Mouse (Mus musculus): ENCODE data around the gene Eef2. TPM values are rescaled to one million over a fixed set of nuclear protein-coding genes. Genes with fewer than 3 reads are reported as not detected.

The Eef2 gene
- polyA plus RNA-seq, 1 experiment = 1,040 TPM

DNA sequence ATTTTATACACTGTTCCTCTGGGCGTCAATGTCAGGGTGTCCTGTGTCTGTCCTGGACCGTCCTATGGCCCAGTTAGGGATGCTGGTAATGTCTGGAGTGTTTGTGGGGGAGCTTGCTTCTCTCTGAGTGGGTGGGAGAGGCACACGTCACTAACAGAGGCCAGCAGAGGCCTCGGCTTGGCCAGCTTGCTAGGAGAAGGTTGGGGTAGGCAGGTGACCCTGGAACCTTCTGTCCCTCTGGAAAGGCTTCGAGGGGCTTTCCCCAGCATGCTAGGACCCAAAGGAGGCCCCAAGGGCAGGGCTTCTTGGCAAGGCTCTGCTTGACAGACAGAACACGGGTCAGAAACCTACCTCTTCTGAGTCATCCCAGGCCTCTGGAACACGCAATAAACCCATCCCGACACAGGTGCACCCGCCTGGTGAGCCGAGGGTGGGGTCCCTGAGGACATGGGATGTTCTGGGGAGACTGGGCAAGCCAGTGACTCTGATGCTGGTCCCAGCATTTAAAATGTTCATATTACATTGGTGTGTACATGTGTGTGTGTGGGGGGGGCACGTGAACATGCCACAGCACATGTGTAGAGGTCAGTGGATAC lies 20.1 kb downstream of the Eef2 start:
- TF ChIP-seq POLR2A (IDR thresholded peaks at IDR 0.05; ENCODE audit: extremely low read depth, insufficient read depth, low read length) = no peak
- TF ChIP-seq CTCF (IDR thresholded peaks at IDR 0.05; ENCODE audit: extremely low read depth, insufficient read depth, low read length) = no peak
- 0 out of 2 replicates have a peak, but pooled peaks cover 2% of the 10 kb centered on the region for H3K4me1 ChIP-seq (ENCODE audit: control insufficient read depth, insufficient read depth, low read length)
- H3K4me3 ChIP-seq (ENCODE audit: insufficient read depth, low read length) = no peak overlapping the region
- no peak overlapping the region for H3K27ac ChIP-seq (ENCODE audit: insufficient read depth, low read length)

DNA sequence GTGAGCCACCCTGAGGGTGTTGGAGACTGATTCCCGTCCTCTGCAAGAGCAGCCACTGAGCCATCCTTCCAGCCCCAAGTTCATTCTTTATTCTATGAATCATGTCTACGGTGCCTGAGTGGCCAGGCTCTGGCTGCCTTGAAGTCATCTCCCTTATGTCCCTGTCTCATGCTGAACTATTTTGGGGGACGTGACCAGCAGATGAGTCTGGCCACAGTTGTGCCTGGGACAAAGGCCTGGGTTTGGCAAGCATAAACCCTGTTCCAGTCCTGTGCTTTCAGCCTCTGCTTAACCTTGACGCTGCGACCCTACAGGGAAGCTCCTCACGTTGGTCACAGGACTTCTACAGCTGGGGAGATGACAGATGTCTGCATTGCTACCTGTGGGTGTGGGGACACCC lies 20.9 kb downstream of the Eef2 start:
- H3K27ac ChIP-seq (ENCODE audit: insufficient read depth, low read length) = no peak overlapping the region
- no peak for TF ChIP-seq CTCF (IDR thresholded peaks at IDR 0.05; ENCODE audit: extremely low read depth, insufficient read depth, low read length)
- TF ChIP-seq POLR2A (IDR thresholded peaks at IDR 0.05; ENCODE audit: extremely low read depth, insufficient read depth, low read length) = no peak
- no peak overlapping the region for H3K4me3 ChIP-seq (ENCODE audit: insufficient read depth, low read length)
- H3K4me1 ChIP-seq (ENCODE audit: control insufficient read depth, insufficient read depth, low read length) = 0 out of 2 replicates have a peak, but pooled peaks cover 2% of the 10 kb centered on the region

DNA sequence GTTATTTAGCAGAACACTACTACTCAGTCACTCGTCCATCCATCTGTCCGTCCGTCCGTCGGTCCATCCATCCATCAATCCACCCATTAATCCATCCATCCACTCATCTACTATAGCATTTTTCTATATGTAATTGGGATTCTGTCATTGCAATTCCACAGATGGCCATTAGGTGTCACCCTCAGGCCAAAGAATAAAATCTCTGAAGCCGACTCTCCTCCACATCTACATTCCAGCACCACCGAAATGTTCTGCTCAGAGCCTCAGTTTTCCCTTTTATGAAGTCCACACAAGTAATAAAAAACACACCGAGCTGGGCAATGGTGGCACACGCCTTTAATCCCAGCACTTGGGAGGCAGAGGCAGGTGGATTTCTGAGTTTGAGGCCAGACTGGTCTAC lies 21.8 kb downstream of the Eef2 start:
- TF ChIP-seq CTCF (IDR thresholded peaks at IDR 0.05; ENCODE audit: extremely low read depth, insufficient read depth, low read length) = peak; percentile 74
- TF ChIP-seq POLR2A (IDR thresholded peaks at IDR 0.05; ENCODE audit: extremely low read depth, insufficient read depth, low read length) = no peak
- no peak overlapping the region for H3K27ac ChIP-seq (ENCODE audit: insufficient read depth, low read length)
- H3K4me3 ChIP-seq (ENCODE audit: insufficient read depth, low read length) = no peak overlapping the region
- H3K4me1 ChIP-seq (ENCODE audit: control insufficient read depth, insufficient read depth, low read length) = 0 out of 2 replicates have a peak, but pooled peaks cover 2% of the 10 kb centered on the region

DNA sequence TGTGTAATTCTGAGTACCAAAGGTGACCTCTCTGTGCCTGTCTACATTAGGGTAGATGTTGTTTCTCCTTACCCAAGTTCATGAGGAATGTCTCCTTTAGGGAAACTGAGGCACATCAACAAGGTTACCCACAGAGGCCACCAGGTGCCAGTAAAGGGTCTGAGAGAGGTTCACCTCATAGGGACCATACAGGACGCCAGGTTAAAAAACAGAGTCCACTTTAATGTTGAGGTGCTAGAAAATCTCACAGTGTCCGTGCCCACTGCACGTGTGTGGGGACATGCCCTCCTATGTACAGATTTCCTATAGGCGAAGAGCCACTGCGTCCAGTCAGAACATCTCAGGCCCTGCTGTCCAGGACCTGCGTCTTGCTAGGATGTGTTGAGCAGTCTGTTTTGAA lies 22.6 kb downstream of the Eef2 start:
- H3K27ac ChIP-seq (ENCODE audit: insufficient read depth, low read length) = no peak overlapping the region
- H3K4me3 ChIP-seq (ENCODE audit: insufficient read depth, low read length) = no peak overlapping the region
- TF ChIP-seq CTCF (IDR thresholded peaks at IDR 0.05; ENCODE audit: extremely low read depth, insufficient read depth, low read length) = no peak
- TF ChIP-seq POLR2A (IDR thresholded peaks at IDR 0.05; ENCODE audit: extremely low read depth, insufficient read depth, low read length) = no peak
- no peaks in the 10 kb centered on the region for H3K4me1 ChIP-seq (ENCODE audit: control insufficient read depth, insufficient read depth, low read length)

DNA sequence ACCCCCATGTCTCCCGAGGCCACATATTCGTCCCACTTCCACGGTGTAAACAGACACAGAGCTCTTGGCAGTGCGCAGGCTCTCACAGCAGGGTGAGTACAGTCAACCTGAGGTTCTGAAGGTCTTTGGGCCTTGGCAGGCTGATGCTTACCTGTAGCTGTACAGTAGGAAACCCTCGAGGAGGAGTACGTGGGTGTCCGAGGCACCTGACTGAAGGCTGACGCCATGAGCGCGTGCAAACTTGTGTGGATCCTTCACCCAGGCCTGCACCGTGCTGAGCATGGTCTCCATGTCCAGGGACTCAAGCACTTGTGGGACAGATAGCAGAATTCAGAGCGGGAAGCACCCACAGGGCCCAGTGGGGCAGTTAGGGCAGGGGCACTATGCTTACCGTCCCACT lies 23.7 kb downstream of the Eef2 start:
- no peak overlapping the region for H3K27ac ChIP-seq (ENCODE audit: insufficient read depth, low read length)
- no peak overlapping the region for H3K4me3 ChIP-seq (ENCODE audit: insufficient read depth, low read length)
- TF ChIP-seq CTCF (IDR thresholded peaks at IDR 0.05; ENCODE audit: extremely low read depth, insufficient read depth, low read length) (no peak), POLR2A (IDR thresholded peaks at IDR 0.05; ENCODE audit: extremely low read depth, insufficient read depth, low read length) (no peak)
- no peaks in the 10 kb centered on the region for H3K4me1 ChIP-seq (ENCODE audit: control insufficient read depth, insufficient read depth, low read length)

DNA sequence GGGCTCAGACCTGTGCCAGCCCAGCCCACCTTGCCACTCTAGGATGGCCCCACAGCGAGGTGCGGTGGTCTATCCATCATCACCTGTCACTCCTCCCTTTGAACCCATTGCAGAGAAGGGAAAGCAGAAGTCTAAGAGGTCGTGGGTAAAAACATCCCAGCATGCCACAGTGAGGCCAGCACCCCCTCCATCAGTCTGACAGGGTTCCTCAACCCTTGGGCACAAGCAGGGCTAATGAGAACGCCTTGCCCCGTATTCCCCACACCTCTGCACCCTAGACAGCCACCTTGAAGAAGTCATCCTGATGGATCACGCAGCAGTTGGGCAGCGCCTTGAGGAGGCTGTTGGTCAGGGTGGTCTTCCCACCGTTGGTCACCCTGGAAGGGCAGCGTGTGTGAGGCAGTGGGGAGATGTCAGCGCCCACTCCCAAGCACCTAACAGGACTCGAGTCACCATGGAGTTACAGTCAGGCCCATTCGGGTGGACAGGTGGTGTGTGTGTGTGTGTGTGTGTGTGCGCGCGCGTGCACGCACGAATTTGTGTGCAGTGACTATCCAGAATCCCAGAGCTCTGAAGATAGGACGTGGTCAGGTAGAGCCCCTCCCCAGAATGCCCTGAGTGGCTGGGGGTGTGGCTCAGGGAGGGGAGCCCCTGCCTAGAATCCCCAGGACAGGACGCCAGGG lies 24.3 kb downstream of the Eef2 start:
- Histone ChIP-seq H3K27ac (ENCODE audit: insufficient read depth, low read length) (no peak overlapping the region), H3K4me3 (ENCODE audit: insufficient read depth, low read length) (no peak overlapping the region), H3K4me1 (ENCODE audit: control insufficient read depth, insufficient read depth, low read length) (no peaks in the 10 kb centered on the region)
- TF ChIP-seq POLR2A (IDR thresholded peaks at IDR 0.05; ENCODE audit: extremely low read depth, insufficient read depth, low read length) = no peak
- no peak for TF ChIP-seq CTCF (IDR thresholded peaks at IDR 0.05; ENCODE audit: extremely low read depth, insufficient read depth, low read length)

DNA sequence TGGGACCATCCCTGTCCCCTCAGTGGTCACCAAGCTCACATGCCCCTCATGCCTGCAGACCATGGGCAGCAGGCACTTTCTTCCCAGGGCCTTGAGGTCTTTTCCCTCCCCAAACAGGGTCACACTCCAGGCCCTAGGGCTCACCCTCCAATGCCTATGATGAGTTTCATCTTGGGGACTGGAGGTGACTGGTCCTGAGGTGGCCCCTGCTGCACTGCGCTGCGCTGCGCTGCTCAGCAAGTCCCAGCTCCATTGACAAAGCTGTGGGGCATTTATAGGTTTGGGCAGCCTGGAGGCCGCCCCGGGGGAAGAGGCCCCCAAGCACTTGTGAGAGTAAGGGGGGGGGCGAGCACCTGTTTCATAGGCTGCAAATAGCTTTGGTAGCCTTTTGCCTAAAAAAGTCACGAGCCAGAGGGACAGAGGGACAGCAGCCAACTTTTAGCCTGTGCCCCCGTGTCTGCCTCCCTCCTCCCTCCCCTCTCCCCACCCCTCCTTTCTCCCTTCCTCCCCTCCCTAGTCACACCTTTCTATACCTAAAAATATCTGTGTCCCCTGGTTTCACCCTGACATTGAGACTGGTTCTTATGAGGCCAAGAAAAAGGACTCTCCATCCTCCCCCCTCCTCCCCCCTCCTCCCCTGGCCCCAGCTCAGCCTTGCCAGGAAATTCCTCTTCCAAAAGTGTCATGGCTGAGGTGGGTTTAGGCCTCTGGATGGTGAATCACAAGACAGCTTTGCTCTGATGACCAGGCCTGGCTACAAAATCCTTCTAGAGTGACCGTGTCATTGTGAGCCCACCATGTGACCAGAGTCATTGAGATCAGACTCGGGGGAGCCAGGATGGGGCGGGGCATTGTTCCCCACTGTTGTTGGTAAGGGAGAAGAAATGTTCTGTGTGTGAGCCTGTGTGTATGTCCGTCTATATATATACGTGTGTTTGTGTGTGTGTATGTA lies 25.7 kb downstream of the Eef2 start, which contains the start of gene Nmrk2:
Nmrk2 (minus strand) TSS at position 245 of the 952 bp plus-strand sequence.
- Histone ChIP-seq H3K4me1 (ENCODE audit: control insufficient read depth, insufficient read depth, low read length) (no peaks in the 10 kb centered on the region), H3K27ac (ENCODE audit: insufficient read depth, low read length) (no peak within 1 kb of the TSS), H3K4me3 (ENCODE audit: insufficient read depth, low read length) (no peak within 1 kb of the TSS)
- TF ChIP-seq CTCF (IDR thresholded peaks at IDR 0.05; ENCODE audit: extremely low read depth, insufficient read depth, low read length) (no peak), POLR2A (IDR thresholded peaks at IDR 0.05; ENCODE audit: extremely low read depth, insufficient read depth, low read length) (no peak)

DNA sequence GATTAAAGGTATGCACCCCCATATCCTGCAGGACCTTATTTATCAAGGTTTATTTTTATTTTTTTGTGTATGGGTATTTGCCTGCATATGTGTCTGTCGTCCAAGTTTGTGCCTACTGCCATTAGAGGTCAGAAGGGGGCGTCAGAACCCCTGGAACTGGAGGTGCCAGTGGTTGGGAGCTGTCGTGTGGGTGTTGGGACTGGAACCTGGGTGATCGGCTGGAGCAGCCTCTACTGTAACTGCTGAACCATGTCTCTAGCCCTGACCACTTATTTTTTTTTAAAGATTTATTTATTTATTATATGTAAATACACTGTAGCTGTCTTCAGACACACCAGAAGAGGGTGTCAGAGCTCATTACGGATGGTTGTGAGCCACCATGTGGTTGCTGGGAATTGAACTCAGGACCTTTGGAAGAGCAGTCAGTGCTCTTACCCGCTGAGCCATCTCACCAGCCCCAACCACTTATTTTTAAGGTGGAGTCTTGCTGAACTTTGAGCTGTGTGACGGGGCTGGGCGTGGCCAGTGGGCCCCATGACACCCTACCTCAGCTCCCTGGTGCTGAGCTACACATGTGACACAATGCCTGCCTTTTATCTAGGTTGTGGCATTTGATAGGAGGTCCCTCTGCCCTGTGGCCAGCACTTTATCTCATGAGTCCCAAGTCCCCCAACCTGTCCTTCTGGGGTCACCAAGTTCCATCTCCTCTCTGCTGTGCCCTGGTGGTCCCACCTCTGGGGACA lies 26.7 kb downstream of the Eef2 start:
- TF ChIP-seq POLR2A (IDR thresholded peaks at IDR 0.05; ENCODE audit: extremely low read depth, insufficient read depth, low read length) = no peak
- 0 out of 2 replicates have a peak, but pooled peaks have one; percentile 1 for TF ChIP-seq CTCF (IDR thresholded peaks at IDR 0.05; ENCODE audit: extremely low read depth, insufficient read depth, low read length)
- H3K4me1 ChIP-seq (ENCODE audit: control insufficient read depth, insufficient read depth, low read length) = no peaks in the 10 kb centered on the region
- no peak overlapping the region for H3K4me3 ChIP-seq (ENCODE audit: insufficient read depth, low read length)
- no peak overlapping the region for H3K27ac ChIP-seq (ENCODE audit: insufficient read depth, low read length)

DNA sequence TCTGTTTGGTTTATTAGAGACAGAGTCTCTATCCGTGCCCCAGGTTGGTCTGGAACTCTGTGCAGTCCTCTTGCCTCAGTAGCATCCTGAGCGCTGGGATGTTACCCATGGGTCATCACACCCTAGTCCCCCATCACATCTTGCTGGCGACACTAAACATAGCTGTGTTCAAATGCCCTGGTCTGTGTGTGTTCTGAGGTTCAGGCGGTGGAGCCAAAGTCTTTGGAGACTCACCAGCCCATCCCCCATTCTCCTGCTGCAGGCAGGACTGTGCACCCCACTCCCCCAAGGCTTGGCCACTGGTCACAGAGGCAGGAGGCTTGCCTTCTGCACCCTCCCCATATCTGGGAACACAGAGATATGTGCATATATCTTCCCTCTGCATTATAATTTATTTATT lies 27.7 kb downstream of the Eef2 start:
- Histone ChIP-seq H3K4me1 (ENCODE audit: control insufficient read depth, insufficient read depth, low read length) (no peaks in the 10 kb centered on the region), H3K27ac (ENCODE audit: insufficient read depth, low read length) (no peak overlapping the region), H3K4me3 (ENCODE audit: insufficient read depth, low read length) (no peak overlapping the region)
- TF ChIP-seq POLR2A (IDR thresholded peaks at IDR 0.05; ENCODE audit: extremely low read depth, insufficient read depth, low read length) (no peak; the same call in 1 of the 2 replicates), CTCF (IDR thresholded peaks at IDR 0.05; ENCODE audit: extremely low read depth, insufficient read depth, low read length) (no peak)
